Mouse (Mus musculus): Measurements from ENCODE around the gene Mta1.

The Mta1 gene

GRCm38 (mm10) chr12:113097749-113098281, at the start of gene Mta1:
TSS of gene Mta1 (plus strand) at chr12:113098278.
- in situ Hi-C loops (cut with MboI; ENCODE audit: low pct_unique_long_range_greater_than_20kb in 1 of 2, low sequenced_read_pairs in 2 of 2, unreplicated experiment in 1 of 2), result no loop called here

GRCm38 (mm10) chr12:113049836-113050235, 48.2 kb upstream of the Mta1 start:
- in situ Hi-C loops (cut with MboI; ENCODE audit: low pct_unique_long_range_greater_than_20kb in 1 of 2, low sequenced_read_pairs in 2 of 2, unreplicated experiment in 1 of 2), result no loop called here

GRCm38 (mm10) chr12:113050671-113051070, 47.4 kb upstream of the Mta1 start:
- in situ Hi-C loops (cut with MboI; ENCODE audit: low pct_unique_long_range_greater_than_20kb in 1 of 2, low sequenced_read_pairs in 2 of 2, unreplicated experiment in 1 of 2), result no loop called here

- in situ Hi-C loops (cut with MboI; ENCODE audit: low pct_unique_long_range_greater_than_20kb in 1 of 2, low sequenced_read_pairs in 2 of 2, unreplicated experiment in 1 of 2), result no loop called here
Measured at GRCm38 (mm10) chr12:113051628-113052403, 46.3 kb upstream of the Mta1 start.

GRCm38 (mm10) chr12:113056089-113056488, 42.0 kb upstream of the Mta1 start:
- in situ Hi-C loops (cut with MboI; ENCODE audit: low pct_unique_long_range_greater_than_20kb in 1 of 2, low sequenced_read_pairs in 2 of 2, unreplicated experiment in 1 of 2), result no loop called here

- in situ Hi-C loops (cut with MboI; ENCODE audit: low pct_unique_long_range_greater_than_20kb in 1 of 2, low sequenced_read_pairs in 2 of 2, unreplicated experiment in 1 of 2), result no loop called here
Measured at GRCm38 (mm10) chr12:113060178-113060577, 37.9 kb upstream of the Mta1 start.

GRCm38 (mm10) chr12:113061606-113062005, 36.5 kb upstream of the Mta1 start:
- in situ Hi-C loops (cut with MboI; ENCODE audit: low pct_unique_long_range_greater_than_20kb in 1 of 2, low sequenced_read_pairs in 2 of 2, unreplicated experiment in 1 of 2), result no loop called here

- in situ Hi-C loops (cut with MboI; ENCODE audit: low pct_unique_long_range_greater_than_20kb in 1 of 2, low sequenced_read_pairs in 2 of 2, unreplicated experiment in 1 of 2), result no loop called here
Measured at GRCm38 (mm10) chr12:113062201-113062600, 35.9 kb upstream of the Mta1 start.

GRCm38 (mm10) chr12:113063700-113064099, 34.4 kb upstream of the Mta1 start:
- in situ Hi-C loops (cut with MboI; ENCODE audit: low pct_unique_long_range_greater_than_20kb in 1 of 2, low sequenced_read_pairs in 2 of 2, unreplicated experiment in 1 of 2), result no loop called here

GRCm38 (mm10) chr12:113068002-113068401, 30.1 kb upstream of the Mta1 start:
- in situ Hi-C loops (cut with MboI; ENCODE audit: low pct_unique_long_range_greater_than_20kb in 1 of 2, low sequenced_read_pairs in 2 of 2, unreplicated experiment in 1 of 2), result no loop called here

- in situ Hi-C loops (cut with MboI; ENCODE audit: low pct_unique_long_range_greater_than_20kb in 1 of 2, low sequenced_read_pairs in 2 of 2, unreplicated experiment in 1 of 2), result no loop called here
Measured at GRCm38 (mm10) chr12:113069389-113069788, 28.7 kb upstream of the Mta1 start.

GRCm38 (mm10) chr12:113071321-113071720, 26.8 kb upstream of the Mta1 start:
- in situ Hi-C loops (cut with MboI; ENCODE audit: low pct_unique_long_range_greater_than_20kb in 1 of 2, low sequenced_read_pairs in 2 of 2, unreplicated experiment in 1 of 2), result no loop called here

GRCm38 (mm10) chr12:113071827-113072226, 26.3 kb upstream of the Mta1 start:
- in situ Hi-C loops (cut with MboI; ENCODE audit: low pct_unique_long_range_greater_than_20kb in 1 of 2, low sequenced_read_pairs in 2 of 2, unreplicated experiment in 1 of 2), result no loop called here

GRCm38 (mm10) chr12:113073420-113074328, 24.4 kb upstream of the Mta1 start:
- in situ Hi-C loops (cut with MboI; ENCODE audit: low pct_unique_long_range_greater_than_20kb in 1 of 2, low sequenced_read_pairs in 2 of 2, unreplicated experiment in 1 of 2), result no loop called here

GRCm38 (mm10) chr12:113074329-113075062, 23.6 kb upstream of the Mta1 start, which contains the start of gene Tex22:
TSS of gene Tex22 (plus strand) at chr12:113074502.
- in situ Hi-C loops (cut with MboI; ENCODE audit: low pct_unique_long_range_greater_than_20kb in 1 of 2, low sequenced_read_pairs in 2 of 2, unreplicated experiment in 1 of 2), result no loop called here

- in situ Hi-C loops (cut with MboI; ENCODE audit: low pct_unique_long_range_greater_than_20kb in 1 of 2, low sequenced_read_pairs in 2 of 2, unreplicated experiment in 1 of 2), result no loop called here
Measured at GRCm38 (mm10) chr12:113075063-113075454, 23.0 kb upstream of the Mta1 start.

GRCm38 (mm10) chr12:113075486-113075885, 22.6 kb upstream of the Mta1 start:
- in situ Hi-C loops (cut with MboI; ENCODE audit: low pct_unique_long_range_greater_than_20kb in 1 of 2, low sequenced_read_pairs in 2 of 2, unreplicated experiment in 1 of 2), result no loop called here

GRCm38 (mm10) chr12:113087276-113087675, 10.8 kb upstream of the Mta1 start:
- in situ Hi-C loops (cut with MboI; ENCODE audit: low pct_unique_long_range_greater_than_20kb in 1 of 2, low sequenced_read_pairs in 2 of 2, unreplicated experiment in 1 of 2), result no loop called here

GRCm38 (mm10) chr12:113088026-113088425, 10.1 kb upstream of the Mta1 start:
- in situ Hi-C loops (cut with MboI; ENCODE audit: low pct_unique_long_range_greater_than_20kb in 1 of 2, low sequenced_read_pairs in 2 of 2, unreplicated experiment in 1 of 2), result no loop called here
